ENCODE assay signal across 8 mouse cellular contexts in genomic region chrX:72819594-72819993, GRCm38 (mm10). TPM values are rescaled to one million over a fixed set of nuclear protein-coding genes. Genes with fewer than 3 reads are reported as not detected.
DNase-seq lines count a peak whose midpoint lies in the region; ATAC-seq and TF ChIP-seq lines count a peak whose summit lies in the region.

No protein-coding gene starts in this region.

- peaks cover 42% of the 10 kb centered on the region for H3K27me3 ChIP-seq in Patski

- DNase-seq in CD4-positive helper T cell, adult 2 months (ENCODE audit: low read depth, low spot score) = peak; percentile 24
- peak; percentile 4 for DNase-seq in Patski (ENCODE audit: low read depth, low spot score)
- peak; percentile 74 to 82 for DNase-seq in cerebellum, postnatal 25 days
- DNase-seq in gastrocnemius, postnatal 36 days = peak; percentile 33 to 39
- DNase-seq in layer of hippocampus, postnatal 10 days (ENCODE audit: low spot score in 2 of 2) = peak; percentile 84 to 87
- DNase-seq in lung, postnatal 4 days = peak; percentile 51 to 75
- peak; percentile 5 for DNase-seq in skeletal muscle tissue, adult 2 months (ENCODE audit: low read depth, low spot score)

- in situ Hi-C loops in Patski (cut with MboI; ENCODE audit: low pct_unique_long_range_greater_than_20kb) = no loop called here

- intact Hi-C loops in gastrocnemius, postnatal 36 days (cut with DNase I) = loop anchor here (10.0 kb wide), 1 partner anchor 1155 kb away; the partner anchor contains the start of gene Gpr50

- no peak for ATAC-seq in Patski
- no peak for ATAC-seq in inflammation-experienced regulatory T-cells, adult 6 months

- CTCF ChIA-PET in Patski (lab: Charles Lee) = interaction anchor here (1.1 to 1.9 kb wide), 2 partner anchors 12 to 1171 kb away, joined by 3 to 5 read pairs; no protein-coding TSS in a partner anchor

- TF ChIP-seq CTCF in Patski (IDR thresholded peaks at IDR 0.05) = peak; percentile 96

- POLR2A ChIA-PET in Patski (lab: Charles Lee) = no interaction called here

RNA-seq across cellular contexts. Expression of gene Gabrq, which starts 5.4 kb away (rescaled TPM):
- polyA plus RNA-seq in Patski (2021) = not detected
- under 1 TPM in 1 of 2 experiments, not detected in 1; 0.12 TPM for total RNA-seq in gastrocnemius, postnatal 36 days (2021)
- 1 to 10 TPM; 3.0 to 3.2 TPM for total RNA-seq in layer of hippocampus, postnatal 10 days (2021)
- not detected for polyA plus RNA-seq in inflammation-experienced regulatory T-cells, adult 6 months (2017; shearing (Covaris generic))

Comparison
In these comparisons a context has a peak if more than half of its experiments do, and no peak if none do; other contexts are left out.
1. DNase-seq: peak in every context shown above with its lines; median percentile 86 in layer of hippocampus, postnatal 10 days; 78 in cerebellum, postnatal 25 days; 63 in lung, postnatal 4 days; 36 in gastrocnemius, postnatal 36 days; 24 in CD4-positive helper T cell, adult 2 months; 5 in skeletal muscle tissue, adult 2 months; 4 in Patski.